Mouse (Mus musculus) forebrain, embryonic 14.5 days (tissue): ENCODE measurements around the gene Srp54a. TPM values are rescaled to one million over a fixed set of nuclear protein-coding genes. Genes with fewer than 3 reads are reported as not detected.

Experiments used
- polyA plus RNA-seq: library from polyadenylated mRNA; unstranded; fragments of >200 nt; fragmentation: Nextera tagmentation; extraction: Ambion mirVana; gene quantifications from 2 replicates; pipeline ENCODE4 v1.2.1, GENCODE M21; 2014

Gene Srp54a
- polyA plus RNA-seq, 1 experiment from 2014 or later: 216 TPM

Other genes starting within 250 kb of the Srp54a start
- 375 and 380 TPM in 2 replicates for gene Cfl2, start 217.4 kb upstream of the Srp54a start, polyA plus RNA-seq
- not detected in 2 replicates for gene Gm20403, start 93.7 kb upstream of the Srp54a start, polyA plus RNA-seq
- gene Baz1a, start 65.9 kb upstream of the Srp54a start, polyA plus RNA-seq: 13.6 and 14.4 TPM in 2 replicates
- gene 2700097O09Rik, start 152 bp upstream of the Srp54a start, polyA plus RNA-seq: 32.8 and 36.0 TPM in 2 replicates
- gene Fam177a, start 44.2 kb downstream of the Srp54a start, polyA plus RNA-seq: 27.0 and 36.7 TPM in 2 replicates
- gene Srp54b, start 74.8 kb downstream of the Srp54a start, polyA plus RNA-seq: 61.2 and 76.4 TPM in 2 replicates
- not detected in 2 replicates for gene 1700047I17Rik2, start 119.3 kb downstream of the Srp54a start, polyA plus RNA-seq
- gene Srp54c, start 149.9 kb downstream of the Srp54a start, polyA plus RNA-seq: 80.1 and 89.6 TPM in 2 replicates
- 12.1 and 13.9 TPM in 2 replicates for gene 1110008L16Rik, start 219.3 kb downstream of the Srp54a start, polyA plus RNA-seq
- gene Ppp2r3c, start 222.7 kb downstream of the Srp54a start, polyA plus RNA-seq: 24.0 and 26.5 TPM in 2 replicates